Mouse (Mus musculus) adrenal gland, postnatal 14 days (tissue): ENCODE results near the gene Grn. TPM values are rescaled to one million over a fixed set of nuclear protein-coding genes. Genes with fewer than 3 reads are reported as not detected.
"Not testable (repeated sequence)": the region's sequence is repeated elsewhere in the genome, so short reads cannot be mapped to it uniquely, and the experiment has no call there.

Experiments used
- DNase-seq: peaks from one replicate; pipeline ENCODE4 v3.0.0; 2021; ENCODE audit warnings: mixed read lengths
- long read RNA-seq, 2 experiments: library from polyadenylated mRNA; stranded (forward); transcript quantifications; one replicate each; pipeline ENCODE4 v2.0.0; 2021
- total RNA-seq: library from RNA; stranded (reverse); gene quantifications from 2 replicates; pipeline ENCODE4 v1.2.3, GENCODE M21; 2021

Grn gene
- 180 and 194 TPM in 2 replicates for total RNA-seq
- long read RNA-seq, experiment 1, transcript Grn-201 (13 exons, 2,340 nt) = major isoform, 172 of 239 reads
- long read RNA-seq, experiment 1, partial matches to known transcripts = 53 of 239 reads
- long read RNA-seq, experiment 1, other reads (novel, unspliced or antisense) = 14 of 239 reads
- long read RNA-seq, experiment 2, transcript Grn-201 (13 exons, 2,340 nt) = major isoform, 105 of 160 reads
- long read RNA-seq, experiment 2, partial matches to known transcripts = 37 of 160 reads
- long read RNA-seq, experiment 2, other reads (novel, unspliced or antisense) = 18 of 160 reads

DNA sequence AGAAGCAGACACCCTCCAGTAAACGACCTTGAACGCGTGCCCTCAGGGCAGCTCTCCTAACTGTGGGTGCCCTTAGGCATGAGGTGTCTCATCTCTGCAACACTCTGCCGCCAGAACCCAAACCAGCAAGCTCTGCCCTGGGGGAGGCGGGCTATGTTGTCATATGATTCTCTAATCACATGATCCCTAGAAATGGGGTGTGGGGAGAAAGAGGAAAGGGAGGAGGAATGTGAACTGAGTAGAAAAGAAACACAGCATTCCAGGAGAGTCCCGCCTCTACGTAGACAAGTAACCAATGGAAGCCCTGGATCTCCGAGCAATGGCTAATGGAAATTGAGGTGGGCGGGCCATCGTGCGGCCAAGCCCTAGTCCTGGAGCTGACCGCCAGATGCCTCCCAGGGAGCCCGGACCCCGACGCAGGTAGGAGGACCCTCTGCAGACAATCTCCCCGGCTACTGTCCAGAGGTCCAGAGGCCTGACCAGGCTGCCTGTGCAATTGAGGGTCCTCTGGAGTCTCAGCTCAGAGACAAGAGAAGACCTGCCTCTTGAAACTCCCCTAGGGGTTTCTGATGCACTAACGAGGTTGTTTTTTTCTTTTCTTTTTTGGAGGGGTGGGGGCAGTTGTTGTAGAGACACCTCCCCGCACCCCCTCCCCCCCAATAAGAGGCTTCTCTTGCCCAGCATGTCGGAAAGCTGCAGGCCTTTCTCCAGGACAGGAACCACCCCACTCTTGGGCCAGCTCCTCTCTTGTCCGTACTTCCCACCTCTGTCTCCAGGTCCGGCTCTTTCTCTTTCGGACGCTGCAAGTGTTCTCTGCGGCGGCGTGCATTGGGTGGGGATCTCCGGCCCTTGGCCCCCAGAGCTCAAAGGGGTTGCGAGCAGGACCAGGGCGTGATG lies at the start of gene Grn:
Gene Grn (plus strand): TSS at position 195 of the 897 bp plus-strand sequence.
- peak; percentile 93 for DNase-seq

DNA sequence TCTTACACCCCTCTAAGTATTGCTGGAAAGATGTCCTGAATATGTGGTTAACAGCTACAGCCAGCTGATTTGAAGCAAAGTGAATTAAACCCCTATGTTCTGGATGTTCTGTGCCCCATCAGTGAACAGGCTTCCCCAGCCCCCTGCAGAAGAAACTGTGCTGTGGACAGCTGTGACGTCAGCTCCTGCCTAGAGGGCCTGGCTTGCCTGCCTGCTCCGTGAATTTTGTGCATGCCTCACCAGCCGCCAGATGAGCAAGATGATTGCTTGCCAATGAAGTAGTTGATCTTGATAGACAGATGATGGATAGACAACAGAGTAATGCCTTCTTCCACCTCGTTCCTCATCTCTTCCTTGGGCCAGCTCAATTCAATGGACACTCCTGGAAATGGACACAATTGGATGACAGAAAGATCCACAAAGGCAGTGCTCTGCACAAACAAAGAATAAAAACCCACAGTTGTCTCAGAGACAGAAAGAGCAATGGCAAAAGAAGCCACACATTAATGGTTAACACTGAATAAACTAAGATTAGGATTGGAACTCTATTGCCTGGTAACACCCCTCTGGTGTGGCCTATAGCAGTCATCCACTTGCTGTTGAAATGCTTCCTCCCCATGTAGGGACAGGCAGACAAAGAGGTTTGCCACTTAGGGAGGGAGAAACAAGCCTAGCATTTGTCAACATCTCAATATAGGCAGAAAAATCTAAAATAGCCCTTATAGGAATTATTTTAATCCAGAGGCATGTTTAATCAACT lies 48.6 kb upstream of the Grn start:
- no peak for DNase-seq

DNA sequence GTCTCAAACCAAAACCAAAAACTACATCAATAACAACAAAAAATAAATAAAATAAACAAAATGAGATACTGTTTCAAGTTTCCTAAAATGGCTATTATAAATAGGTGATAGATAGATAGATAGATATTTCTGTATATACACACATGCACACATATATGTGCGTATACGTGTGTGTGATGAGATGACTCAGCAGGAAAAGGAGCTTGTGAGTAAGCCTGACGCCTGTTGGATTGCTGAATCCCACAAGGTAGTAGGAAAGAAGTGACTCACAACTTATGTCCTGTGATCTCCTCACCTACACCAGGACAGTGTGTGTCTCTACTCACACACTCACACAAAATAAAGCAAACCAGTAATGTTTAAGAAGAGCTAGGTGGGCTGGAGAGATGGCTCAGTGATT lies 47.3 kb upstream of the Grn start:
- no peak for DNase-seq

DNA sequence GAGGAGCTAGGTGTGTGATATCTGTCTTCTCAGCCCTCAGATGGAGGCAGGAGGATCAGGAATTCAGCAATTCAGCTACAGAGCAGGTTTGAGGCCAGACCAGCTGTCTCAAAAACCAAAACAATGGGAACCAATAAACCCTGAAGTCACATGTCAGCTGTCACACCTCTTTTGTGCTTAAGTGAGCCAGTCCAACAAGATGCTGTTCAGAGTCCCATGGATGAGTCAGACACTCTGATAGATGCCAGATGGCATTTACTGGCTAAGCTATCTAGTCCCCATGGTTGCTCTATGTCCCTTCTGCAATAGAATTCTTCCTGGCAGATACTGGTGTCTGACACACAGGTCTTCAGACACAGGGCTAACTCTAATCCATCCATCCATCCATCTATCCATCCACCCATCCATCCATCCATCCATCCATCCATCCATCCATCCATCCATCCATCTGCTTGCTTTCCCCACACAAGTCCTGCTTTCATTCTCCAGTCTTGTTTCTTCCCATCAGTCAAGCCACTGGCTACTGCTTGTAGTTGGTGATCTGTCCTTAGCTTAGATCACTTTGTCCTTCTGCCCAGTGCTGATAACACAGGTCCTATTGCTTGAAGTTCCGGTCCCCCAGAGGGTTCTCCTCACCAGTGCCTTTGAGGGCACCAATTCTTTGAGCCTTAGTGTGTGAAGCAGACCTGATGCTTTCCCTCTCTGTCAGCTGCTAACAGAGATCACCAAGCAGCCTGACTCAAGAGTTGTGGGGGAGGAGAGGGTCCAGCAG lies 46.6 kb upstream of the Grn start:
- no peak for DNase-seq

DNA sequence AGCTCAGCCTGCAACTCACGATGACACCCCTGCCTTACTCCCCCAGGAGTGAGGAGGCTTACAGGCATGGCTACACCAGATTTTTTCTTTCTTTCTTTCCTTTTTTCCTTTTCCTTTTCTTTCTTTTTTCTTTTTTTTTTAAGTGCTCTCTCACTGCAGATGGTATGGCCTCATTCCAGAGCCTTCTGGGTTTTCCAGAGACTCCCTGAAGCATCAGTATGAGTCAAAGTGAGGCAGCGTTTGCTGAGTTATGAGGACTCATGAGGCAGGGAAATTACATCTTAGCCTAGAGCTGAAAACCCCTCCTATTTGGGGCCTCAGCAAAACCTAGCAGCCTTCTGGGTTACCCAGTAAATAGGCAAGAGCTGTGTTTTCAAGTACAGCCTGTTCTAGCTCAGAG lies 45.7 kb upstream of the Grn start:
- DNase-seq = no peak

DNA sequence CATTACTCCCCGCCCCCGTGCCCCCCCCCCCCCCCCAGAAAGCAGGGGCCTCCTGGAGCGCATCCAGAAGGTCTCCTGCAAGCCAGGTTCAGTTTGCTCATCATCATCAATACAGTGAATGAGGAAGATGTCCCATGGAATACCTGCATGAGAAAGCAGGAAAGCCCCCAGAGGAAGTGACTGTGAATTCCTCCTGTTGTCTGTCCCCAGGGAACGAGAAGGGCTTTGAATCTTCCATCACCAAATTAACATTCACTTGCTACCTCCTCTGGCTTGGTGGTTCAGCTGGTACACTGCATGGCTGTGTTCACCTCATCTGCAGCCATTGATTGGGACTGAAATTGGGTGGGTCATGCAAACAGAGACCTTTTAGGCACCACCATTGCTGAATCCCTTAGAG lies 45.0 kb upstream of the Grn start:
- DNase-seq = no peak

DNA sequence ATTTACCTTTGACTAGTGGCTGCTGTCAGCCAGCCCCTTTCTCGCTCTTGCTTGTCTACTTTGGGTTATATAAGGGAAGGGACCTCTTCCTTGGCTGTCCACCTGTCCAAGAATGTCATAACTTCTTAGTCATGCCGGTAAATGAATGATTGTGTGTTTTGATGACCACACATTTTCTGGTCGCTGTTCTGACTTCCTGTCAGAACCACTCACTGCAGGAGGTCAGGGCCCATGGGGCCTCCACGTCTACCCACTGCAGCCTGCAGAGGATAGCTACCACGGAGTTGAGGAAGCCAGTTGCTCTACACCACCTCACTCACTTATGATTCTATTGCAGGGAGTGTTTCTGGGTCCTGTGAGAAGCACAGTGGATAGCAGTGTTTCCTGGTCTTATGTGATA lies 44.0 kb upstream of the Grn start:
- no peak for DNase-seq

DNA sequence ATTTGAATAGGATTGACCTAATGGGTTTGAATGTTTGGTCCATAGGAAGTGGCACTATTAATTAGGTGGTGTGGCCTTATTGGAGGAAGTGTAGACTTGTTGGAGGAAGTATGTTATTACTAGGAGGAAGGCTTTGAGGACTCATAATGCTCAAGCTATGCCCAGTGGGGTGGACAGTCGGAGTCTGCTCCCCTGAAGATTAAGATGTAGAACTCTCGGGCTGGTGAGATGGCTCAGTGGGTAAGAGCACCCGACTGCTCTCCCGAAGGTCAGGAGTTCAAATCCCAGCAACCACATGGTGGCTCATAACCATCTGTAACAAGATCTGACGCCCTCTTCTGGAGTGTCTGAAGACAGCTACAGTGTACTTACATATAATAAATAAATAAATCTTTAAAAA lies 40.7 kb upstream of the Grn start:
- not testable (repeated sequence) for DNase-seq

DNA sequence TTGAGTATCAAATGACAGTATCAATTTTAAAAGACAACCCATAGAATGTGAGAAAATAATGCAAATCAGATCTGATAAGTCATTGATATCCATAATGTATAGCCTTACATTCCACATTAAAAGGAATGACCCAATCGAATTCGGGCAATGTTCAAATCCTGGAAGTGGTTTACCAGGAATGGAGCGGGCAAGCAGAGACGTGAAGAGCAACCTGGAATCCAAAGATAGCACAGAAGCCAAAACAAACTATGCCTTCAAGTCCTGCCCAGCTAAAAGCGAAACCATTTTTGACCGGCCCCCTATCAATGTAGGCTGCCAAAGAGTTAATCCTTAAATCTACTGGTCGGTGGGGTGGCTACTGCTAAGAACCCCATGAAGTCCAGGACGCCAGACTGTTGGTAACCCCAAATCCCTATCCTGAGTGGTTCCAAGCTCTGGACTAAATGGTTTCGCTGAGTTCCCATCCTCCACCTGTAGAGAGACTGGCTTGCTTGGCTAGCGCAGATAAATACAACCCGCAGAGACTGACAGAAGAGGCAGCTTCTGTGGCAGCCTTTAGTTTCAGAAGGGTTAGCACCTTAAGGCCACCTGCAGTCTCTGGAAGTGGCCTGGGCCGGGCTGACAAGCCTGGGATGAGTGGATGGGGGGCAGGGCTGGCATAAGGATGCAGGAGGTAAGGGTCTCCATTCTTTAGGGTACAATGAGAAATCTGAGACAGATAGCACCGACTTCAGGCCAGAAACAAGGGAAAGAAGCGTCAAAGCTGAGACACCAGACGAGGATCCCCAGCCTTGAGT lies 37.5 kb upstream of the Grn start:
- DNase-seq = no peak

DNA sequence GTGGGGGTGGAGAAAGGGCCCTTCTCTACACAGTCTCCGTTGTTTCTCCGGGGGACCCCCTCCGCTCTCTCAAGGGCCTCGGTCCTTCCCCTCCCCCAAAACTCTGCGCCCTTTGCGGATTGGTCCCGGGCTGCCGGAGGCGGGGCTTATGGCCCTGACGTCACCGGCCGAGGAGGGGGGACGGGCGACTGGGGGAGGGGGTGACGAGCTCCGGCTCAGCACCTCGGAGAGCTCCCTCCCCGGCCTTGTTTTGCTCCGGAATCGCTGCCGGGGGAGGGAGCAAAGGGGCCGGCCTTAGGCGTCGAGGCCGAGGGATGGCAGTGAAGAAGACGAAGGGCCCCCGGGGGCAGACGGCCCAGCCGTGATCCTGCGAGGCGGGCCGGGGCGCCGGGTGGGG lies 36.9 kb upstream of the Grn start, which contains the start of gene Rundc3a:
Gene Rundc3a (plus strand): TSS at position 166 of the 397 bp plus-strand sequence.
- DNase-seq = peak; percentile 96

DNA sequence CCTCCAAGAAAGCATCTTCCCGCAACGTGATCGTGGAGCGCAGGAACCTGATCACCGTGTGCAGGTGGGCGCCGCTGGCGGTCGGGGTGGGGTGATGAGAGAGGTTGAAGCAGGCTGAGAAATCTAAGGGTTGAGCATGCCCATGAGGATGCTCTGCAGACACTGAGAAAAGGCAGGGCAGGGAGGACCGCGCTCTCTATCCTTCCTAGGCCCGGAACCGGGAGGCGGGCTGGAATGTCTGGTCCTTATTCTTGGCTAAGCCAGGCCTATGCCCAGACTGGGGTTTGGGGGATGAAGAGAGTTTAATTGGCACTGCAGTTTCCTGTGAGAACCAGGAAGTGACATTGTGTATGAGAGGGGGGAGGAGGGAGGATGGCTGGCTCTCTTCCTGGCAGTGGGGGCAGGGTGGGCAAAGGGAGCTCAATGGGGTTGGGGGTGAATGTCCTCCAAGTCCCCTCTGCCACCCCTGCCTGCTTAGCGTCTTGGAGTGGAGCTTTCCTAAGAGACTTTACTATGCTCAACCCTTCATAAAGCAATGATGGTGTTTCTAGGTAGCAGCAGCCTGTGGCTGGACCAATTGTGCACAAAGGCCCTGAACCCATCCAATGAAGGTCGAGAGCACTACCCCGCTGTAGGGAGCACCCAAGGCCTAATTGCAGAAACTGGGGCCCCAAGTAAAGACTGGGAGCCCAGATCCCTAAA lies 36.2 kb upstream of the Grn start:
- DNase-seq = peak; percentile 45

DNA sequence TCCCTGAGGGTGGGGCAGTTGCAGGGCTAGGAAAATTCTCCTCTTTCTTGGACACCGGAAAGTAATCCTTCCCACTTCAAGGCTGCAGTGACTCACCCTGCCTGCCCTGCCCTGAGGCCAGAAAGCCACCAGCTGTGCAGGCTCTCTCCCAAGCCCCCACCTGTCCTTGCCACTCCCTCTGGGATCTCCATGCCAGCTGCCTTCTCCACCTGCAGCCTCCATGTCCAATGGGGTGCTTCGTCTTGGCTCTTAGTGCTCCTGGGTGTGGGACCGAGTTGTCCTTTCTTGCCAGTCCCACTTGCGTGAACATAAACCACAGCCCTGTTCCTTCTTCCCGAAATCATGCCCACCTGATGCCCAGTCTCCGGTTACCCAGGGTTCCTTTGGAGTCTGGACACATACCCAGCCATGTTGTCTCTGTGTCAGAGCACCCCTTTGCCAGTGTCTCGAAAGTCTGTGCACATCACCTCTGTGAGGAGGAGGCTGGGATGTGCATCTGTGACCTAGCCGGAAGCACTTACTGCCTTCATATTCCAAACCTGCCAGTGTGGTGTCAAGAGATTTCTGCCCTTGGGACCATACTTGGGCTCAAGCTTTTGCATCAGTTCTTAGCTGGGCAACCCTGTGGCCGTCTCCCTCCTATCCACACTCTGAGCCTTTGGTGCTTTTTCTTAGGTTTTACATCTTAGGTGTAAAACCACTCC lies 35.5 kb upstream of the Grn start:
- DNase-seq = peak; percentile 73

DNA sequence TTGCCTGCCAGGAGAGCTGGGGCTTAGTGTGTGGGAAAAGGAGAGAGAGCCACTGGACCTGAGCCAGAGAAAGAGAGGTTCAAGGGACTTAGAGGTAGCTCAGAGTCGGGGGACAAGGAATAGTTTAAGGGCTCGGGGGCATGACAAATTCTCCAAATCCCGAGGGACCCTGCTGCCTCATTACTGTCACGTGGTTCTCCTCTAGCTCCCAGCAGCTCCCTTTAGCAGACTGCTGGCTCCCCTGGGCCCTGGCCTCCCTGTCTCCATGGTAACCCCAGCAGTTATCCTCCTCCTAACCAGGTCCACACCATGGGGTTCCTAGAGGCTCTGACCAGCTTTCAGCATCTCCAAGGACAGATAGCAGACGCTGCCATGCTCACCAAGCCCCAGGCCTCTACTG lies 34.9 kb upstream of the Grn start:
- peak; percentile 7 for DNase-seq

DNA sequence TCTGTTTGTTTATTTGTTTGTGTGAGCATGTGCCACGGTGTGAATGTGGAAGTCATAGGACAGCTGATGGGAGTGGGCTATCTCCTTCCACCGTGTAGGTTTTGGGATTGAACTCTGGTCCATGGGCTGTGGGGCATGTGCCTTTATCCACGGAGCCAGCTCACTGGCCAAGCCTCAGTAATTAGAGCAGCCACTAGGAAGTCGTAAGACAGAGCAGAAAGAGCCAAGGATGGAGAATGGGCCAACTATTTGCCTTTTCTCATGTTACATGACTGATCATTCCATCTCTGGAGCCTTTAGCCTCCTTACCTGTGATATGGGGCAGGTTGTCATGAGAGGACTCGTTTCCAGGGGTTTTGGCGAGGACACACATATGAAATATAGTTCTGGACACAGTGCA lies 33.9 kb upstream of the Grn start:
- no peak for DNase-seq

DNA sequence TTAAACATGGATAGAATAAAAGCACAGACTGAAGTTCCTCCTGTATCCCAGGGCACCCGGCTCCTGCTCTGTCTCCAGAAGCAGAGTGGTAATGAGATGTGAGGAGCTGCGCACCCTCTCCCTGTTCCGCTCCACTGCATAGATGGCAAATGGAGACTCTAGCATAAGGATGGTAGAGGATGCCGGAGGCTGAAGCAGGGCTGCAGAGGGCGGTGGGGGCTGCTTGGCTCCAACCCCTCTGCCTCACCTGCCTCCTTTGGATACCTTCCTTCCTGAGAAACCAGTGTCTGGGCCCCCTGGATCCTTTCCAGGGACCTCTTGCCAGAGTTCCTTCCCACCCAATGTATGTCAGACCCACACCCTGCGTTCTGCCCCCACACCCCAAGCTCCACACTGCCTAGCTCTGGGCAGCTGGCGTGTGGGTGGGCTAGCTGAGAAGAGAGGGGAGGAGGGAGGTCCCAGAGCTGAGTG lies 33.4 kb upstream of the Grn start:
- no peak for DNase-seq

DNA sequence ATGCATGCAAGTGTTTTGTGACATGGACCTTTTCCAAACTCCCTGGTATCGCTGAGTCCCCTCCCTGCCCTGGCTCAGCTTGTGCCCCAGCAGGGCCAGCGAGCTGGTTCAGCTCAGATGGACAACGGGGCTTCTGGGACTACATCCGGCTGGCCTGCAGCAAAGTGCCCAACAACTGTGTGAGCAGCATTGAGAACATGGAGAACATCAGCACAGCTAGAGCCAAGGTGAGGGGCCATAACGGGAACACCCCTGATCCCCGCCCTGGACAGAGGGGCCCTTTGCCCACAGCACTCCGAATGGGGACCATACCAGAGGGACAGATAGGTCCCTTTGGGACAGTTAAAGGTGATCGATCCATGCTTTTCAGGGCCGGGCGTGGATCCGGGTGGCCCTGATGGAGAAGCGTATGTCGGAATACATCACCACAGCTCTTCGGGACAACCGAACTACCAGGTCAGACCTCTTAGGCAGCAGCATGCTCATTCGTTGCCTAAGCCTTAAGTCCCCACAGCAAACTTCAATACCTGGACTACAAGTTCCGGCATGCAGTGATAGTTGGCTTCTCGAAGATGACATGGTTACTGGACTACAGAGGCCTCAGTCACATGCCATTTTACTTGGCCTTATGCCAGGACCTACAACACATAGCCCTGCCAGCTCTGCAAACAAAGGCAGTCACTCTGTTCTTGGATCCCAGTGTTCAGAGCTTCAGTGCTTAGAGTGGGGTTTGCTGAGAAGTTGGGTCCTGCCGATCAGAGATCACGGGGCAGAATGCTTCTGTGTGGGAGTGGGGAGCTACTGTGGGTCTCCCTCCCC lies 31.9 kb upstream of the Grn start:
- DNase-seq = peak; percentile 44

DNA sequence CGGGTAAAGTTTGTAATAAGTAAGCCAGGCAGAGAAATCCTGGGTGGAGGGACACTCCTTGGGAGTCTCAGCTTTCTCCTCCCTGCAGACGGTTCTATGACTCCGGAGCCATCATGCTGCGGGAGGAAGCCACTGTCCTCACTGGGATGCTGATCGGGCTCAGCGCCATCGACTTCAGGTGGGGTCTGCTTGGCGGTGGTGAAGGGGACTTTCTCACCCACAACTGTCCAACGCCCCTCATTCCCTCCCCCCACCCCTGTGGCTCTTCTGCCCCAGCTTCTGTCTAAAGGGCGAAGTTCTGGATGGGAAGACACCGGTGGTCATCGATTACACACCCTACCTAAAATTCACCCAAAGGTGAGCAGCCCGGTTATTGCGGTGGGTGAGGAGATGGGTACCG lies 31.0 kb upstream of the Grn start:
- no peak for DNase-seq

DNA sequence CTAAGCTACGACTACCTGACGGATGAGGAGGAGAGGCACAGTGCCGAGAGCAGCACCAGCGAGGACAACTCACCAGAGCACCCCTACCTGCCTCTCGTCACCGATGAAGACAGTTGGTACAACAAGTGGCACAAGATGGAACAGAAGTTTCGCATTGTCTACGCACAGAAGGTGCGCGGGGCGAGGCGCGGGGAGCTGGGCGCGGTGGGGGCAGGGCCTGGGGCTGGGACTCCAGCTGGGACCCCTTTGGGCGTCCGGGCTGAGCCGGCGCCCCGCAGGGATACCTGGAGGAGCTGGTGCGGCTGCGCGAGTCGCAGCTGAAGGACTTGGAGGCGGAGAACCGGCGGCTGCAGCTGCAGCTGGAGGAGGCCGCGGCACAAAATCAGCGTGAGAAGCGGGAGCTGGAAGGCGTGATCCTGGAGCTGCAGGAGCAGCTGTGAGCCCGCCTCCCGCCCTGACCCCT lies 30.5 kb upstream of the Grn start:
- DNase-seq = peak; percentile 26
